Mouse (Mus musculus): ENCODE measurements at regions not wholly inside any gene's neighbourhood (a gene's known extent, or its start where the extent isn't known, plus 50 kb on each side); places are given as distances from the start of the nearest gene placed in this dataset.

DNA sequence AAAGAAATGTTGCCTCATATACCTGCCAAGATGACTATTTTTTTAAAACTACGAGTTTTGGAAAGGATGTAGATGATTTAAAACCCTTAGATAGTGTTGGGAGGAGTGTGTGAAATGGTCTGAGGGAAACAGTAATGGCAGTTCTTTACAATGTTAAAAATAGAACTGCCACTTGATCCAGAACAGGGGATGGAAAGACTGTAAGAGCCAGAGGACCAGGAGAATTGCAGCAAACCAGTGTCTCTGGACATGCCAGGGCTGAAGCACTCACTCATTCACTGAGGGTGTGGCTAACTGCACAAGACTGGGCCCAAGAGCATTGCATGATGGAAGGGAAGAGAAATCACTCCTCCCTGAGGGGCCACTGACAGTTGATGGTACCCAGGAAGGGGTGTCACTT lies 53.9 kb upstream of the Rasgef1b start:
- DNase-seq (ENCODE audit: low read depth, low spot score), result no peak

DNA sequence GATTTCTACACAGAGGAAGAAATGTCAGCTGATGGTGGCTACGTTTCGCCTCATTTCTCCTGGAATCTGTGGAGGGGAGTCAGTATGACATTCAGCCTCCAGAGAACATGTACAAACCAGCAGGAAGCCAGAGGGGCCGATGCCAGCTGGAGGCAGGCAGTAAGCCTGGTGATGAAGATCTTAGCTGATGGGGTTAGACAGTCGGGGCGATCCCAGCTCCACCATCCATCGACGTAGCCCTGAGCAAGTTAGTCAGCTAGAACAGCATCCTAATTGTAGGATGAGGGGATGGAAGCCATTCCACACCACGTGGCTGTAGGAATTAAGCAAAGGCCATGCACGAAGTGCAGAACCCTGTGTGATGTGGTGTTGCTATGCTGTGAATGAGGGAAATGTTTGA lies 57.0 kb upstream of the Rasgef1b start:
- DNase-seq (ENCODE audit: low read depth, low spot score), result no peak

DNA sequence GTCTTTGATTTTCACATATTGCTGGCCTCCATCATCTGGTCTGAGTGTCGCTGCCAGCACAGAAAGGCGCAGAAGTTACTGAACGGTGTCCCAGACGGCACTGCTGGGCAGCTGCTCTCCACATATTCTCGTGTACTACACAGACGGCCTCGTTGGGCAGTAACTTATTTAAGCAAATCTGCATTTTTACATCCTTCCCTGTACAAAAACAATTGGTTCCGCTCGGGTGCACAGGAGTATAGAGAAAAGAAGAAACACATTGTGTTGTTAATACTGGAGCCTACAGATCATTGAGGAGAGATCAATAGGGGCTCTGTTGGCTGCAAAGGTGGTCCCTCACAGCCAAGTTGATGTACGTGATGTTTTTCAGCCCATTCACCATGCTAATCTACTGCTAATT lies 58.4 kb upstream of the Rasgef1b start:
- DNase-seq (ENCODE audit: low read depth, low spot score), result no peak

DNA sequence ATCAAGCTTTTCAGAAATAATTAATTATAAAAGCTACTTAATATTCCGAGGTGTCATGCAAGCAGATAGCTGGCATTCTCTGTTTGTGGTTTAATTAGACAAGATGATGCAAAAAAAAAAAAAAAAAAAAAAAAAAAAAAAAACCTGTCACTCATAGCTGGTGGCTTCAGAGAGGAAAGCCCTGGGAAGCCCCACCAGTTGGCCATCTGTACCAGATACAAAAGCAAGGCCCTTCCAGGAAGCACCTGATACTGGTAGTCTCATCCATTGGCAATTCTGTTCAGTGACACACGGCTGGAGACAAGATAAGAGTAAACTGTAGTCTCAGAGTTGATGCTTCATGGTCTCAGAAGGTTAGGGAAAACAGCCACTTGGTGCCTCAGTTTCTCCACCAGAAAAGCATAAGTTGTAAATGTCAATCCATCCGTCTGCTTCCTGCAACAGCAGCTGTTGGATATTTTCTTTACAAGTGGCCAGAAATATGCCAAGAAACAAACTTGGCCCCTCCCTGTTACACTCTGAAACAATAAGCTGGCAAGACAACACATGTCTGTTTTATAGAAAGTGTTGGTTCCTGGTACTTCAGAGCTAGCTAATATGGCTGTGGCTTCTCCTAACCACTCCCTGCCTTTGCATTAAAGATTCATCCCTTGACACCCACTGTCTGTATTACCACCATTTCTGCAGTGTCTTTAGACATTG lies 59.0 kb upstream of the Rasgef1b start:
- no peak for DNase-seq (ENCODE audit: low read depth, low spot score)

DNA sequence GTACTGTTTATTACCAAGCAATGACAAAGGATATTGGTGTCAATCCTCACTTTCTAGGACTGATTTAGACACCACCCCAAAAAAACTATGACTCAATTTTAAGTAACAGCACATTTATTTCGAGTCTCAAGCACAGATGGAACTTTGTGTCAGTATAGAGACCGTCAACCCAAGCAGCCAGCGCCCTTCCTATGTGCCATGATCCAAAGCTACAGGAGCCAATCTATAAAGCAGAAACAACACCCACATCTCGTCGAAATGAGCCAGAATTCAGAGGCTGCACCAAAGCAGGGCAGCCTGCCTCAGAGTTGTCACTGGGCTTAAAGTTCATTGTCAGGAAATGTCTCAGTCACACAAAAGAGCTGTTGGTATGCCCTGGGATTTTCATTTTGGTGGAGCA lies 61.9 kb upstream of the Rasgef1b start:
- peak; percentile 36 for DNase-seq (ENCODE audit: low read depth, low spot score)

DNA sequence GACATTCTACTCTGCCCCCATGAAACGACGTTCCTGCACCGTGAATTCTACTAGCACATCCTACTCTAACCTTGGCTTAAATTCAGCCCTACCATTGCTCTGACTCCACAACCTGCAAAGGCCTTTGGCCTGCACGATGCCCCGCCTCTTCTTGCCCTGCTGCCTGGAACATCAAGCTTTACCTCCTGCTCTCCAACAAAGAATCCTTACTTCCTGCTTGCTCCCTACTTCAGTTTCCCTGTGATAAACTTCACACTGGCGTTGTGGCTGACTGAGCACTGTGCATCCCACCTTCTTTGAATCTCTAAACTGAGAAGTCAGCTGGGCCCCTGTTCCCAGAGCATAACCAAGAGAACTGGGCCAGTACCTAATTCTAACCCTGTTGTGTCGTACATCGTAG lies 71.7 kb upstream of the Rasgef1b start:
- DNase-seq (ENCODE audit: low read depth, low spot score), result no peak

DNA sequence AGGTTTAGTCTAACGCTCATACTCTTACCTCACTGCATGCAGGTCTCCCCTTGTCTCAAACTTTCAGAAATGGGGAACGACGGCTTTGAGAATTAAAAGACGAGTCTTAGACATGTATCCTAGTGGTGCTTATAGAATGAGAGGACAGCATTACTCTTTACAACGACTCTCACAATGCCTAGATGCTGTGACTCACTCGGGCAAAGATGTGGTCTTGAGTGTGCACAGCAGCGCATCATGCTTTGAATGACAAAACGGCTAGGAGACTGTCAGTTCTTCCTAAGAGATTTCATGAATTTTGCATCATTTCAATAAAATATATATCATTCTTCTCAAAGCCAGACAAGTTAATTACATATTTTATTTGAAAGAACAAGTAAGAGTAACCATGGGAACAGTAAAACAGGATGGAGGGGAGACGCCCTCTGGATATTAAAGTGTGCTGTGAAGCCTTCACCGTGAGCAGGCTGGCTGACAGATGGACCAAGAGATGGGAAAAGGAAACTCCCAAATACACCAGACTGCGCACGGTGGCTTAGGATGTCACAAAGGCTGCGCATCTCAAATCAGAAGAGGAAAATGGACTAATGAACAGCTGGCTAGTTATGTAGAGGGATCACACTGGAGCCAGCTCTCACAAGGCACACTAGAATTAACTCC lies 73.1 kb upstream of the Rasgef1b start:
- DNase-seq (ENCODE audit: low read depth, low spot score), result peak; percentile 17

DNA sequence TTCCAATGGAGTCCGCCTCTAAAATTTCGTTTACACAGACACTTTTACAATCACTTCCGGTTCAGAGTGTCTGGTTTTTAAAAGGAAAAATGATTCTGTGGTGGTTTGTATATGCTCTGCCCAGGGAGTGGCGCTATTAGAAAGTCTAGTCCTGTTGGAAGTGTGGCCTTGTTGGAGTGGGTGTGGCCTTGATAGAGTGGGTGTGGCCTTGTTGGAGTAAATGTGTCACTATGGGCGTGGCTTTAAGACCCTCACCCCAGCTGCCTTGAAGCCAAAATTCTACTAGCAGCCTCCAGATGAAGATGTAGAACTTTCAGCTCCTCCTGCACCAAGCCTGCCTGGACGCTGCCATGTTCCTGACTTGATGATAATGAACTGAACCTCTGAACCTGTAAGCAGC lies 79.2 kb upstream of the Vamp9 start:
- DNase-seq (ENCODE audit: low read depth, low spot score), result no peak

DNA sequence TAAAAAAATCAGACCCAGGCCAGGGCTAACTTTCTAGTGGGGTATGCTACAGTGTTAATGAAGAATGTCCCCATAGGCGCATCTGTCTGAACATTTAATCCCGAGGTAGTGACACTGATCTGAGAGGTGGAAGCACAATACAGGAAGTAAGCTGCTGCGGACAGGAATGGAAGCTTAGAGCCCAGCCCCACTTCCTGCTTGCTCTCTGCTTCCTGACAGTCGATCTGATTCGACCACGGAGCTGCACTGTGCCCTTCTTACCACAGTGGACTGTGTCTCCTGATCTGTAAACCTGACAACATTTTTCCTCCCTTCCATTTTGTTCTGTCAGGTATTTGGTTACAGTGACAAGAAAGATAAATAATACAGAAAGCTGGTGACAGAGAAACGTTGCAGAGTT lies 77.5 kb upstream of the Vamp9 start:
- DNase-seq (ENCODE audit: low read depth, low spot score), result no peak

DNA sequence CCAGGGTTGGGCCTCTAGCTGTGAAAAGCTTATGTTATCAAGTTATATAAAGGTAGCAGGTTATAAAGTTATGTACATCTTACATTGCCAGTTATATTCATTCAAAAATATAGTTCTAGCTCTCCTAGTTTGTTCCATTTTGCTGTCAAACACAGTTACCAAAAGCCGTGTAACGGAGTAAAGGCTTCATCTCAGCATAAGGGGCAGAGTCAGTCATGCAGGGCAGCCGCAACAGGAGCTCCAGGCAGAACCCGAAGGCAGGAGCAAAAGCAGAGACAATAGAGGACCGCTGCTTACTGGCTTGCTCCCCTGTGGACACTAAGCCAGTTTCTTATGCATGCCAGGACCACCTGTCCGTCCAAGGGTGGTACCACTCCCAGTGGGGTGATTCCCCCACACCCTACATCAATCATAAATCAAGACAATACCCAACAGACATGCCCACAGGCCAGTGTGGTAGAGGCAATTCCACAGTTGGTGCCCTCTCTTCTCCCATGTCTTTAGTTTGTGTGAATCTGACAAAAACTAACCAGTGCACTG lies 67.7 kb upstream of the Vamp9 start:
- no peak for DNase-seq (ENCODE audit: low read depth, low spot score)

DNA sequence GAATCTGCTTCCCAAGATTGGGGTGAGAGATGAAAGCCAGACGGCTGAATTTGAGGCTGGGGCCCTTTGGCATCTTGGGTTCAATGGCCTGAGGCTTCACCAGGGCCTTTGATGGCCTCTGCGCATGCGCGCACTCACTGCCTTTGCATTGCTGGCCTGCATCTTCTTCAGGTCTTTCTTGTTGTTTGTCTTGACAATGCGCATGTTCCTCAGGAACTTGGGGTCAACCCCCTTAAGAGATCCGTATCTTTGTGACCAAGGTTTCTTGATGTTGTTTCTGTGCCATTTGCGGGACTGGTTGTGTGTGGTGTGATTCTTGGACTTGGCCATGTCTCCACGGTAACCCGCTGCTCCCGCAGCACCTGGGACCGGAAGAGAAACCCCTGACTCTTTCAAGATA lies 66.4 kb upstream of the Vamp9 start:
- DNase-seq (ENCODE audit: low read depth, low spot score), result no peak

DNA sequence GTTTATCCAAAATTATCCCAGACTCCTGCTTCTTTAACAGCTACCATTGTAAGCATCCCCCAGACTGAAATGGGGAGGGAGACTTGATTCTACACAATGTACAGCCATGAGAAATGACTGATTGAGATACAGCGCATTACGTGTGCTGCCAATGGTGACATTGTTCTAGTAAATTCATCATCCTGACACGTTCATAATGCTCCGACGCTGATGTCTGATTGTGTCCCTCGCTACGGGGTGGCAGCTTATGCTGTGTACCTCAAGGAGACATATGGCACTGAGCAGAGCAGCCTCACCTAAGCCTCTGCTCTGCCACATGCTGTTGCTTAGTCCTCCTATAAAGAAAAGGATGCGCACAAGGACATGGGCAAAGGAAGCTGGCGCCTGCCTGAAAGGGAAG lies 65.2 kb upstream of the Vamp9 start:
- no peak for DNase-seq (ENCODE audit: low read depth, low spot score)

DNA sequence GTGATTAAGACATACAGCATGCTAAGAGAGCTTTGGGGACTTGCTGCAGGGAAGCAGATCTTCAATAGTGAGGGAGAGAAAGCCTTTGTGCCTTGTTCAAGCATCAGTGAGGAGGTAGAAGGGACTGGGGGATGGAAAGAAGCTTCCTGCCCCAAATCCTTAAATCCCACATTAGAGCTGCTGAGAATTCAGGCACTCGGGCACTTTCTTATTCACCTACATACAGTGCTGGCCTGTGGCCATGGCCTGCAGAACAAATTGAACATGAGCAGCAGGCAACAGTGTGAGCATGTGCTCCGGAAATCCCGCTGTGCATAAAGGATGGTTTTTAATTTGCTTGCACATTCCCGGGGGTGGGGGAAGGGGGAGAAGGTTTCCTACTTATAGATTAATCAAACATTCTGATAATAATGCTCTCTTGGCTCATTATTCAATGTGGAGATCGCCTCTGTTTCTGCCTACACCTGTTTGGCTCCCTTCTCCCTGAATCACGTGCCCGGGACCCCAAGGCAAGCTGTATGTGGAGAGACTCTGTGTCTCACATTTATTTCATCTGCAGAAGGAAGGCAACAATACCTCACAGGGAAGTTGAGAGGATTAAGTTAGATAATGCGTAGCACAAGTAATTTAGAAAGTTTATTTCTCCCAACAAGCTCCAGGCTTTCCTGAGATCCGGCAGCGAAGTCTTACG lies 60.3 kb upstream of the Vamp9 start:
- DNase-seq (ENCODE audit: low read depth, low spot score), result peak; percentile 59

DNA sequence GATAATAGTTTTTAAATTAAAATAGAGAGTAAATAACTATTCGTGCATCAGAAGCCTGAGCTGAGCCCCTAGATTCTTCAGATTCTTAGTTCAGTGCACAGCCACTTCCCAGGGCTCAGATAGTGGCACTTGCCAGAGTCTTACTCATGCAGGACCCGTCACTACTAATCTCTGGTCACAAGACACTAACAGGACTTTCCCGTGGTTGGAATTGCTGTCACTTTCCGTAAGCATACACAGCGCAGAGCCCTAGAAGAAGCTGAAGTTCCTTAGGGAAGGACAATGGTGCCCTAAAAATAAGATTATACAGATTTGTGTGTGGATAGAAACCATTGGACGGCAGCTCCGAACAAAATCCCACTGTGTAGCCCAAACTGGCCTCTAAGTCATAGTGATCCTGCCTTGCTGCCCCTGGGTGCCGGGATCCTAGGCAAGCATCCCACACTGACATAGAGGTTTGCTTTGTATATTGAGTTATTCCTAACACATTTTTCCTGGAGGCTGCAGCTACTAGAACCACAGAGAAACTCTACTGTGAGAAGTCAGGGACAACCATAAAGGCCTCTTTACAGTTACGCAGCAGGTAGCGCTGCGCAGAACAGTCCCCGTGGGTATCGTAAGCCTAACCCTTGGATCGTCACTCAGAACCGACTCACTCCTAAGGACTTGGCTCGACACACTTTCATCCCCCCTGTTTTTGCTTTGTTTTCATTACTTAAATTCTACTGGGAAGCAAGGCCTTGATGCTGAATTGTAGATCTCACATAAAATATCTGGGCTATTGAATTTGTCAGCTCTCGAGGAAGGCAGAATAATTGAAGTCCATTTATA lies 57.7 kb upstream of the Vamp9 start:
- DNase-seq (ENCODE audit: low read depth, low spot score), result no peak

DNA sequence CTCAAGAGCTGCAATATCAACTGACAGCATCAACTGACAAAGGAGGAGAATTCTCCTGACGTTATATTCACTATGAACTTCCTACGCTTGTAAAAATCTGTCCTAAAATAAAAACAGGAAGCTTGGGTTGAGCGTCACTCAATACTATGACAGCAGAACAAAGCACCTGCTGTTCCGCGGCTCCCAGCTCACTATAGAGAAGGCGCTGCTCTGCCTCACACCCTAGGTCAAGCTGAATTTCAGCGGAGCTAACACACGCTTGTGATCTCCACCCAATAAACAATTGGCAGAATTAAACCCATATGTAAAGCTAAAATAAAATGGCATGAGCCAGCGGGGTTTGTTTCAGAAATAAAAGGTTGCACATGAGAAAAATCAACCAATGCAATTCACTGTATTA lies 57.1 kb upstream of the Vamp9 start:
- DNase-seq (ENCODE audit: low read depth, low spot score), result peak; percentile 21

DNA sequence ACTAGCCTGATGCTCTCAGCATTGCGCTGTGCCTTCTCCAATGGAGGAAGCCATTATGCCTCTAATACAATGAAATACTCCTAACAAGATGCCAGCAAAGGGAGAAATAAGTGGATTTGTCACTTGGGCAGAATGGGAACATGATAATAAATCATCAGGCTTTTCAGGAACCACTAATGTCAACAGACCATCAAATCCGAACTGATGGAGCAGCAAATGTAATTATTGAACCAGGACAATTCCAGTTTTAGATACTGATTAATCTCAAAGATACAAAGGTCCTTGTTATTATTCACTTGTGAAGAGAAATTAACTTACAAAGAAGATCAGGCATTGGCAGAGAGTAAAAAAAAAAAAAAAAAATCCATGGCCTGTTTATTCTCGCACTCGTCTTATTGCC lies 53.7 kb upstream of the Vamp9 start:
- no peak for DNase-seq (ENCODE audit: low read depth, low spot score)
